Mouse (Mus musculus) ovary, postnatal 36 days (tissue): ENCODE results near the gene Acer1.
A peak's percentile ranks its signal among the peaks of the same experiment; 100 is the strongest.

Source experiments
- DNase-seq: peaks from one replicate; pipeline ENCODE4 v3.0.0; 2022; ENCODE audit warnings: low spot score, mixed read lengths

Gene Acer1

GRCm38 (mm10) chr17:56988921-56989430, 7.0 kb upstream of the Acer1 start:
- no peak for DNase-seq

- no peak for DNase-seq
These were observed 6.5 kb upstream of the Acer1 start for GRCm38 (mm10) chr17:56988441-56988840.

GRCm38 (mm10) chr17:56986105-56986805, 4.3 kb upstream of the Acer1 start:
- no peak for DNase-seq

DNA sequence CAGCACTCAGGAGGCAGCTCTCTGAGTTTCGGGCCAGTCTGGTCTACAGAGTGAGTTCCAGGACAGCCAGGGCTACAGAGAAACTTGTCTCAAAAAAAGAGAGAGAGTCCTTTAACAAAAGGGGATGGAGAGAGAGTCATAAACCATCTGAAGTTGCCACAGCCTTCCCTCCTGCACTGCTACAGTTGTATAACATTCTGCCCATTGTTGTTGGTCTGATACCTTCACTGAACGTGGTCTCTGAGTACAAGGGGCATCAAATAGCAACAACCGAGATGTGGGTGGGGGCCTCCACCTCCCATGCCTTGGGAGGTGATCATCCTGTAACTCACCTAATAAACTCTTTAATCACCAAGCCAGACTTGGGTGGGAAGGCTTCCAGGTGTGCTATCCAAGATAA, 3.7 kb upstream of the Acer1 start:
- no peak for DNase-seq

- no peak for DNase-seq
These were observed 3.0 kb upstream of the Acer1 start for GRCm38 (mm10) chr17:56984886-56985285.

DNA sequence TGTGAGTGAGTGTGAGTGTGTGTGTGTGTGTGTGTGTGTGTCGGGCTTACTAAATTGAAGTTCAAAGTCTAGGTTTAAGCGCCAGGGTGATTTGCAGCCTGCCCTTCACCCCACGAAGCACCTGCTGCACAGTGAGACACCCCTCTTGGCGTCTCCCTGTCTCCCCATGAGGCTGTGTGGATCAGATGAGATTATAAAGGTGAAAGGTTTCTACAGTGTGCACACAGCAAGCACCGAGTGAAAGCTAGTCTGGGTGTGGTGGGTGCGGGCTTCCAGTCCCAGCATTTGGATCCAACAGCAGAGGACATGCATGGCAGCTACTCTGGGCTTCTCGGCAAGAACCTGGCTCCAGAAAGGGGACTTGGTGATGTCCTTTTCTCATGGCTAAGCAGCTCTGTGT, 877 bp downstream of the Acer1 start:
- DNase-seq, result no peak

- DNase-seq, result no peak
These were observed 2.4 kb downstream of the Acer1 start for GRCm38 (mm10) chr17:56979524-56979923.

DNA sequence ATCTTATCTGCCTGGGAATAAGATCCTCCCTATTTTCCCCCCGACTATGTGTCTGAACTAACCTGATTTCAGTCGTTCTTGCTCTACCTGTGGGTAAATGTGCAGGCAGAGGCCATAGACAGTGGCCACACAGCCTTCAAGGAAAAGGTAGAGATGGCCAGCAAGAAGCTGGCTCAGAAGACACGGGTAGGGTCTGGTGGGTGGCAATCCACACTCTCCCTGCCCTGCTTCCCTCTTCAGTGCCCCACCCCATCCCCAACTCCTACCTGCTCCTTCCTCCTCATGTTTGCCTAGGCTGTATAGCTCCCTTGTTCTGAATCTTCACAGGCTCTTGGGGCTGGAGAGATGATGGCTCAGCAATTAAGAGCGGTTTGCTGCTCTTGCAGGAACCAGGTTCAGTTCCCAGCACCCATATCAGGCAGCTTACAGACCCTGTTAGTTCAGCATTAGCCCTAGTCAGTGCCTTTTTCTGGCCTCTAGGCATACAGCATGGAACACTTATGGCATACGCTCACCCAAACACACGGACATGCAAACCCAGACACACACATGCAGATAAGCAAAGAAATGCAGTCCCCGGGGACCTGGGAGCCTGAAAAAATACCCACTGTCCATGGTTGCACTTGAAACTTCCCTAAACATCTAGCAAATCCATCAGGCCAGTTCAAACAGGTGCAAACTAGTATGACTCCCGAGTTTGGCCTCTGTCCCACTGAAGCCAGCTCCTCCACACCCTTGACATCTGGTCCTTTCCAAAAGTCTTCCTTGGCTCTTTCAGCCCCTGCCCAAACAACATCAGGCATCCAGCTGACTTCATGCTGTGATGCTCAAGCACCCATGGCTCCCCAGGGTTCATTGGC, 5.2 kb downstream of the Acer1 start:
- no peak for DNase-seq

GRCm38 (mm10) chr17:56975391-56975790, 6.5 kb downstream of the Acer1 start:
- DNase-seq, result no peak

GRCm38 (mm10) chr17:56974708-56975240, 7.2 kb downstream of the Acer1 start:
- no peak for DNase-seq

DNA sequence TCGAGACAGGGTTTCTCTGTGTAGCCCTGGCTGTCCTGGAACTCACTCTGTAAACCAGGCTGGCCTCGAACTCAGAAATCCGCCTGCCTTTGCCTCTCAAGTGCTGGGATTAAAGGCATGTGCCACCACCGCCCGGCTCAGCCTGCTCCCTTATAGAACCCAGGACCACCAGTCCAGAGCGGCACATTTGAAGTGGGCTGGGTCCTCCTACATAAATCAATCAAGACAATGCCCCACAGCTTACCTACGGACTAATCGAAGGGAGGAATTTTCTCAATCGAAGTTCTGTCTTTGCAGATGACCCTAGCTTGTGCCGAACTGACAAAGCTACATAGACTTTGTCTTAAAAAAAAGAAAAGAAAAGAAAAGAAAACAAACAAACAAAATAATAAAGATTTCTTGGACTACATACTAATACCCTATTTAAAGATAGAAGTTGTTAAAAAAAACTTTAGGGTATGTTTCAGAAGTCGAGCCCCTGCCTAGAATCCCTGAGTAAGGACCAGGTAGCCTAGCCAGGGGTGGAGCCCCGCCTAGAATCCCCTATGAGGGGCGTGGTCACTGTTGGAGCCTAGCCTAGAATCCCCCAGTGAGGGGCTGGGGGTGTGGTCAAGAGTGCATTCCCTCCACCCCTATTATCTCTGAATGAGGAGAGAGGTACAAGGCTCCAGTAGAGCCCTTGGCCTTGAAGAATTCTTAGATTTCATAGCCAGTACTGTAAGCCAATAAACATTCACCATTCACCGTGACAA, 7.8 kb downstream of the Acer1 start:
- DNase-seq, result no peak

DNA sequence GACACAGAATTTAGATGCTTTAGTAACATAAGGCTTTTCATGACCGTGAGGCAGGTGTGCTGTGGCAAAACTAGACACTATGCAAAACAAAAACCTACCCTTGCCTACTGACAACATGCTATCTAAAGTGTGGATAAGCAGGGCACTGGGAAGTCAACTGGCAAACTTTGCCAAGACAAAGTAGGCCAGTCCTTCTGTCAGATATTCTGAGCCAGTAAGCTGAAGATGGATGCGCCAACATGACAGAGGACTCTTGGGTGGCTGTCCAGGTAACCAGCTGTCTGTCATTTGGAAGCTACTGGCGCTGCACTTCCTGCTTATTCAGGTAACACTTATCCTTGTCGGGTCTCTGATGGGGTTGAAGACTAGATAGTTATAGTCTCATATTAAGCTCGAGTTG, 11.8 kb downstream of the Acer1 start:
- DNase-seq, result no peak

DNA sequence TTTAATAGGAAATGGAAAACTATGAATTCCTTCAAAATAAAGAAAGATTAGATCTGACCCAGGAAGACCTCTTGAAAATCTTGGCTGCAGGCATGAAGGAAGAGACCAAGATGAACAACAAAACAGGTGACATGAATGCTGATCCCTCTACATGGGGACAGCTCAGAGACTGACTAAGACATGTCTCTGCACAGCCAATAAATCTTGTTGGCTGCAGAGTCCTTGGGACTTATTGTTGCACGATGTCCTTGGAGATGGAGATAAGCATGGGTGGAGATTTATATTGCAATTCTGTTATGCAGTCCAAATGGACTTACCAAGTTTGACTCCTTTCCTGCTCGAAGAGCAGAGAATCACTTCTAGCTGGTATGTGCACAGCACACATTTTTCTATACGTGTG, 12.6 kb downstream of the Acer1 start:
- DNase-seq, result no peak

- DNase-seq, result no peak
These were observed 18.3 kb downstream of the Acer1 start for GRCm38 (mm10) chr17:56963646-56964045.

GRCm38 (mm10) chr17:56962642-56963405, 19.1 kb downstream of the Acer1 start:
- DNase-seq, result no peak

DNA sequence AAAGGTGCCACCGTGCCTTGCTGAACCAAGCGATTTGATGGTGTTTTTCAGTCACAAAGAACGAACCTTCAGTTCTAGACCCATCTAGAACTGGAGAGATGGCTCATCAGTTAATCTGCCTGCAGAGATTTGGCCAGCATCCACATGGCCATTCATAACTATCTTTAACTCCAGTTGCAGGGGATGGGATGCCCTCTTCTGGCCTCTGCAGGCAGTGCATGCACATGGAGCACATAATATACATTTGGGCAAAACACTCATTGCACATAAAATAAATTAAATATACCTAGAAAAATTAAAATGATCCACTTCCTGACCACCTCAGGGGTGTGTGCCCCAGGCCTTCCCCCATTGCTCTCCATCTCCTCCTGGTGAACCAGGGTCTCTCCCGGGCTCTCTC, 20.0 kb downstream of the Acer1 start:
- no peak for DNase-seq

GRCm38 (mm10) chr17:56958667-56959066, 23.3 kb downstream of the Acer1 start:
- no peak for DNase-seq

- DNase-seq, result peak; percentile 21
These were observed 24.0 kb downstream of the Acer1 start for GRCm38 (mm10) chr17:56957763-56958429.

GRCm38 (mm10) chr17:56954871-56955270, 27.1 kb downstream of the Acer1 start:
- DNase-seq, result no peak

DNA sequence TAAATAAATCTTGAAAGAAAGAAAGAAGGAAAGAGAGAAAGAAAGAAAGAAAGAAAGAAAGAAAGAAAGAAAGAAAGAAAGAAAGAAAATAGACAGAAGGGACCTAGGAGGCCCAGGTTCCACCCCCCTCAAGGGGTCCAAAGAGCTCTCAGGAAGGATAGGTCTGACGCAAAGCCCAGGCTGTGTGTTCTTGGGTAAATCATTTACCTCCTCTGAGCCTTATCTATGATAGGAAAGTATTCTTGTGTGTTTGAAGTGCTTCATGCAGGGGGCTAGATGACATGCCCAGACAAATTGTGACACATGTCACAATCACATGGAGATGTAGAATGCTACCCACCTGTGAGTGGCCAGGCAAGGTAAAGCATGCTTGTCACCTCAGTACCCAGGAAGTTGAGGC, 29.3 kb downstream of the Acer1 start:
- DNase-seq, result no peak

DNA sequence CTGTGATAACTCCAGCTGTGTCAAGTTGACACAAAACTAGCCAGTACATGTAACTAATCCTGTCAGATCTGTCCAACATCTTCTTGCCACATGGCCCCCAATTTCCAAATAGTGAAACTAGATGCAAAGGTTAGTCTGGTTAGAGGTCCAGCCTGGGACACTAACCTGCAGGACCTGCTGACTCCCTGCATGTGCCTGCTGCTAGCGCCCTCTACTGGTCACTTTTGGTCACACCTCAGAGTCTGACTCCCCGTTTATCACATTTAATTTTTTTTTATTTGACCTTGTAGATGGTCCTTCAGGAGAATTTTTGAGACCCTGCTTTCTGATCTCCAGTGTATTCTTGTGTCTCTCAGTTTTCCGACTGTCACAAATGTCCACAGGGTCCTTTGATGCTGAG, 31.0 kb downstream of the Acer1 start:
- DNase-seq, result peak; percentile 28
